In genomic region chr2:92234768-92235332, GRCm38 (mm10) we compare ENCODE assay signal across 20 mouse cellular contexts.
DNase-seq lines count a peak whose midpoint lies in the region; ATAC-seq and TF ChIP-seq lines count a peak whose summit lies in the region.
"Had no signal": no experiment of that assay in that cellular context is flagged by ENCODE, and none has a peak within 500 bp of the region (broad histone marks: within the 10 kb centered on the region; RNA-seq: fewer than 3 reads in every experiment).

No protein-coding gene starts in this region.

- H3K9me3 ChIP-seq in midbrain, embryonic 13.5 days = no peaks in the 10 kb centered on the region; the same call in 1 of the 2 replicates
- H3K9me3 ChIP-seq: forebrain, embryonic 13.5 days; heart, embryonic 12.5 days; hindbrain, embryonic 10.5 days; intestine, embryonic 15.5 days had no signal

- peak overlapping the region; percentile 20; the same call in 1 of the 2 replicates for H3K27ac ChIP-seq in cerebellum, adult 2 months (ENCODE audit: insufficient read depth, low read length)
- no peak overlapping the region for H3K27ac ChIP-seq in midbrain, embryonic 13.5 days
- H3K27ac ChIP-seq: forebrain, embryonic 13.5 days; hindbrain, embryonic 10.5 days; hindbrain, embryonic 14.5 days; intestine, embryonic 15.5 days had no signal

- no peak overlapping the region for H3K4me3 ChIP-seq in cerebellum, adult 2 months (replicated peaks; ENCODE audit: insufficient read depth, low read depth, low read length)
- H3K4me3 ChIP-seq in midbrain, embryonic 13.5 days (replicated peaks) = no peak overlapping the region
- H3K4me3 ChIP-seq: forebrain, embryonic 13.5 days; heart, embryonic 12.5 days; hindbrain, embryonic 10.5 days; intestine, embryonic 15.5 days had no signal

- DNase-seq in frontal cortex, postnatal 14 days (ENCODE audit: low spot score in 2 of 2) = no peak
- DNase-seq in brain, adult 2 months (ENCODE audit: low read depth, low spot score) = peak; percentile 84
- peak; percentile 35 to 57 for DNase-seq in cerebellum, adult 2 months
- peak; percentile 22 to 27 for DNase-seq in cerebellum, postnatal 25 days
- DNase-seq in spleen, adult 18-20 months = no peak
- DNase-seq in right cerebral cortex, adult 18-20 months = no peak
- DNase-seq: adrenal gland, adult 2 months; adrenal gland, postnatal 25 days; forebrain, postnatal 0 days; gastrocnemius, postnatal 36 days; heart, adult 18-20 months; kidney, adult 8-10 months had no signal

- H3K27me3 ChIP-seq in cerebellum, adult 2 months (ENCODE audit: control insufficient read depth, insufficient read depth, low read length) = no peaks in the 10 kb centered on the region
- H3K27me3 ChIP-seq in midbrain, embryonic 13.5 days = no peaks in the 10 kb centered on the region
- H3K27me3 ChIP-seq: CH12.LX; forebrain, embryonic 13.5 days; heart, embryonic 12.5 days; intestine, embryonic 15.5 days had no signal

- ATAC-seq in frontal cortex, adult (ENCODE audit: low TSS enrichment) = peak; percentile 79
- no peak for ATAC-seq in midbrain, embryonic 13.5 days
- ATAC-seq: forebrain, embryonic 13.5 days; forebrain, postnatal 0 days; intestine, embryonic 15.5 days had no signal

- no peak overlapping the region for H3K4me2 ChIP-seq in midbrain, embryonic 13.5 days (replicated peaks)
- H3K4me2 ChIP-seq: forebrain, embryonic 13.5 days; heart, embryonic 12.5 days; hindbrain, embryonic 14.5 days; intestine, embryonic 15.5 days had no signal

- no peak for TF ChIP-seq POLR2A in cerebellum, adult 2 months (IDR thresholded peaks at IDR 0.05; ENCODE audit: borderline replicate concordance, insufficient read depth, low read length)

- peaks cover 65% of the 10 kb centered on the region for H3K36me3 ChIP-seq in midbrain, embryonic 13.5 days

- H3K4me1 ChIP-seq in cerebellum, adult 2 months (ENCODE audit: control insufficient read depth, insufficient read depth, low read length) = peaks cover 5% of the 10 kb centered on the region; the same call in 1 of the 2 replicates
- no peaks in the 10 kb centered on the region for H3K4me1 ChIP-seq in midbrain, embryonic 13.5 days (replicated peaks)
- H3K4me1 ChIP-seq: forebrain, embryonic 13.5 days; hindbrain, embryonic 10.5 days; intestine, embryonic 15.5 days had no signal

- TF ChIP-seq CTCF in cerebellum, adult 2 months (IDR thresholded peaks at IDR 0.05; ENCODE audit: borderline replicate concordance, insufficient read depth, low read depth, low read length) = no peak

- no peak overlapping the region for H3K9ac ChIP-seq in midbrain, embryonic 13.5 days (replicated peaks)
- H3K9ac ChIP-seq: forebrain, embryonic 13.5 days; forebrain, postnatal 0 days; heart, embryonic 12.5 days; hindbrain, embryonic 14.5 days; intestine, embryonic 15.5 days had no signal

- WGBS in cerebellum, adult 2 months = 24% methylated on average over 5 of the region's 5 CpGs
- 93% methylated on average over 5 of the region's 5 CpGs for WGBS in midbrain, embryonic 13.5 days

Comparison
In these comparisons a context has a peak if more than half of its experiments do, and no peak if none do; other contexts are left out.
1. DNase-seq: peak in brain, adult 2 months (single experiment), cerebellum, adult 2 months (2 of 2) and cerebellum, postnatal 25 days (2 of 2); none in frontal cortex, postnatal 14 days (0 of 2), spleen, adult 18-20 months (0 of 2) and right cerebral cortex, adult 18-20 months (single experiment).